Comparison of ENCODE assay signal across 8 mouse cellular contexts in genomic region chr7:28380237-28381016, GRCm38 (mm10). TPM values are rescaled to one million over a fixed set of nuclear protein-coding genes. Genes with fewer than 3 reads are reported as not detected.
DNase-seq lines count a peak whose midpoint lies in the region; ATAC-seq lines count a peak whose summit lies in the region.

Zfp36 (minus strand) TSS chr7:28380253.

- peak within 1 kb of the TSS; percentile 79 for H3K4me3 ChIP-seq in kidney, embryonic 14.5 days (ENCODE audit: low read length)
- peak within 1 kb of the TSS; percentile 76 for H3K4me3 ChIP-seq in limb, embryonic 10.5 days
- peak within 1 kb of the TSS; percentile 56 for H3K4me3 ChIP-seq in neural tube, embryonic 15.5 days (replicated peaks)

- H3K27me3 ChIP-seq in kidney, embryonic 14.5 days (ENCODE audit: control insufficient read depth, insufficient read depth, low read length): no peaks in the 10 kb centered on the region
- H3K27me3 ChIP-seq in limb, embryonic 10.5 days (ENCODE audit: low read depth, poor library complexity, severe bottlenecking): no peaks in the 10 kb centered on the region
- no peaks in the 10 kb centered on the region for H3K27me3 ChIP-seq in neural tube, embryonic 15.5 days (replicated peaks)

- no peaks in the 10 kb centered on the region for H3K9me3 ChIP-seq in kidney, embryonic 14.5 days (ENCODE audit: control insufficient read depth, low read length)
- H3K9me3 ChIP-seq in limb, embryonic 10.5 days (replicated peaks): no peaks in the 10 kb centered on the region
- no peaks in the 10 kb centered on the region for H3K9me3 ChIP-seq in neural tube, embryonic 15.5 days (replicated peaks)

- H3K4me1 ChIP-seq in kidney, embryonic 14.5 days (ENCODE audit: control insufficient read depth, insufficient read depth, low read length): peaks cover 49% of the 10 kb centered on the region
- peaks cover 78% of the 10 kb centered on the region for H3K4me1 ChIP-seq in limb, embryonic 10.5 days
- H3K4me1 ChIP-seq in neural tube, embryonic 15.5 days: peaks cover 63% of the 10 kb centered on the region

- no peak for DNase-seq in kidney, adult 11 months
- peak; percentile 13 for DNase-seq in adipocyte (ENCODE audit: low spot score)
- no peak for DNase-seq in limb, embryonic 10.5 days (ENCODE audit: low spot score)
- no peak for DNase-seq in cerebellum, postnatal 10 days

- 52% methylated on average over 17 of the region's 17 CpGs for WGBS in kidney, embryonic 14.5 days
- 58% methylated on average over 17 of the region's 17 CpGs for WGBS in limb, embryonic 10.5 days
- WGBS in neural tube, embryonic 15.5 days: 63% methylated on average over 17 of the region's 17 CpGs

- peaks cover 7% of the 10 kb centered on the region; the same call in 1 of the 2 replicates for H3K36me3 ChIP-seq in kidney, embryonic 14.5 days (ENCODE audit: control insufficient read depth, insufficient read depth, low read length)
- peaks cover 15% of the 10 kb centered on the region for H3K36me3 ChIP-seq in limb, embryonic 10.5 days
- peaks cover 2% of the 10 kb centered on the region for H3K36me3 ChIP-seq in neural tube, embryonic 15.5 days

- H3K27ac ChIP-seq in kidney, embryonic 14.5 days (ENCODE audit: low read depth, low read length): peak within 1 kb of the TSS; percentile 99
- peak within 1 kb of the TSS; percentile 95 for H3K27ac ChIP-seq in limb, embryonic 10.5 days
- H3K27ac ChIP-seq in neural tube, embryonic 15.5 days (replicated peaks): peak within 1 kb of the TSS; percentile 79

- peak within 1 kb of the TSS; percentile 83 for H3K9ac ChIP-seq in kidney, embryonic 14.5 days (ENCODE audit: low read depth, low read length)
- H3K9ac ChIP-seq in neural tube, embryonic 15.5 days (replicated peaks): peak within 1 kb of the TSS; percentile 70

- no peak for ATAC-seq in kidney, embryonic 14.5 days (ENCODE audit: low FRiP score, low TSS enrichment)
- no peak for ATAC-seq in granulocyte monocyte progenitor cell, adult 5-6 weeks (replicated peaks; ENCODE audit: poor library complexity, severe bottlenecking)
- ATAC-seq in neural tube, embryonic 15.5 days (ENCODE audit: low FRiP score): no peak
- no peak for ATAC-seq in erythroid progenitor cell, adult 5-6 weeks (replicated peaks; ENCODE audit: low FRiP score, poor library complexity, severe bottlenecking)

- peak within 1 kb of the TSS; percentile 77 for H3K4me2 ChIP-seq in kidney, embryonic 14.5 days (replicated peaks; ENCODE audit: low read depth, low read length)
- peak within 1 kb of the TSS; percentile 79 for H3K4me2 ChIP-seq in neural tube, embryonic 15.5 days

RNA-seq across cellular contexts. Expression of gene Zfp36, which starts in this region (rescaled TPM):
- 8.3 and 10.7 TPM in 2 replicates for polyA plus RNA-seq in kidney, embryonic 14.5 days (2014; fragmentation: Nextera tagmentation; extraction: Ambion mirVana)
- total RNA-seq in granulocyte monocyte progenitor cell, adult 5-6 weeks (2014; fragmentation: Nextera tagmentation): 37.1 and 55.8 TPM in 2 replicates
- total RNA-seq in granulocyte monocyte progenitor cell, adult 5-6 weeks (2017): 30.8 and 41.3 TPM in 2 replicates
- 7.5 and 7.9 TPM in 2 replicates for polyA plus RNA-seq in limb, embryonic 10.5 days (2016; fragmentation: Nextera tagmentation; extraction: Ambion mirVana)
- polyA plus RNA-seq in neural tube, embryonic 15.5 days (2015; fragmentation: Nextera tagmentation; extraction: Ambion mirVana): 4.2 and 7.5 TPM in 2 replicates
- 39.8 and 50.5 TPM in 2 replicates for total RNA-seq in erythroid progenitor cell, adult 5-6 weeks (2015; ENCODE audit: low replicate concordance)
- 3.9 and 6.4 TPM in 2 replicates for total RNA-seq in erythroid progenitor cell, adult 5-6 weeks (2017; ENCODE audit: low replicate concordance)
